In genomic region chr3:135298560-135298959, GRCm38 (mm10) we compare ENCODE assay signal across 12 mouse cellular contexts. TPM values are rescaled to one million over a fixed set of nuclear protein-coding genes. Genes with fewer than 3 reads are reported as not detected.
DNase-seq lines count a peak whose midpoint lies in the region; ATAC-seq and TF ChIP-seq lines count a peak whose summit lies in the region.
"Had no signal": no experiment of that assay in that cellular context is flagged by ENCODE, and none has a peak within 500 bp of the region (broad histone marks: within the 10 kb centered on the region; RNA-seq: fewer than 3 reads in every experiment).

No protein-coding gene starts in this region.

- WGBS in heart, embryonic 12.5 days = 58% methylated on average over 3 of the region's 3 CpGs
- 87% methylated on average over 3 of the region's 3 CpGs for WGBS in kidney, embryonic 15.5 days

- H3K36me3 ChIP-seq in heart, embryonic 12.5 days = no peaks in the 10 kb centered on the region
- H3K36me3 ChIP-seq in myocyte (ENCODE audit: control insufficient read depth, insufficient read depth) = no peaks in the 10 kb centered on the region
- no peaks in the 10 kb centered on the region for H3K36me3 ChIP-seq in kidney, embryonic 15.5 days
- H3K36me3 ChIP-seq: limb, embryonic 15.5 days had no signal

- no peak overlapping the region for H3ac ChIP-seq in myocyte (ENCODE audit: control insufficient read depth, insufficient read length)

- H3K27ac ChIP-seq in heart, embryonic 12.5 days (ENCODE audit: poor library complexity, severe bottlenecking) = no peak overlapping the region
- no peak overlapping the region for H3K27ac ChIP-seq in kidney, embryonic 15.5 days
- H3K27ac ChIP-seq: limb, embryonic 15.5 days had no signal

- H3K4me1 ChIP-seq in heart, embryonic 12.5 days (replicated peaks) = peaks cover 3% of the 10 kb centered on the region
- no peaks in the 10 kb centered on the region for H3K4me1 ChIP-seq in kidney, embryonic 15.5 days
- H3K4me1 ChIP-seq: limb, embryonic 15.5 days had no signal

- ATAC-seq in heart, embryonic 12.5 days (ENCODE audit: insufficient number of reproducible peaks, low FRiP score) = no peak
- no peak for ATAC-seq in kidney, embryonic 15.5 days (replicated peaks; ENCODE audit: low FRiP score)

- TF ChIP-seq POLR2A in myocyte (IDR thresholded peaks at IDR 0.05; ENCODE audit: insufficient read length, low read depth) = no peak

- DNase-seq in heart, adult 18-20 months = peak; percentile 19 to 36
- peak; percentile 64 for DNase-seq in urinary bladder, postnatal 14 days (ENCODE audit: low spot score)
- DNase-seq in urinary bladder, postnatal 10 days (ENCODE audit: low spot score) = no peak
- peak; percentile 69 for DNase-seq in adrenal gland, postnatal 25 days
- DNase-seq in kidney, postnatal 25 days = no peak
- DNase-seq: cerebellum, adult 11 months; kidney, adult 9 months had no signal

- H3K4me3 ChIP-seq in heart, embryonic 12.5 days = no peak overlapping the region
- no peak overlapping the region for H3K4me3 ChIP-seq in myocyte
- no peak overlapping the region for H3K4me3 ChIP-seq in kidney, embryonic 15.5 days (replicated peaks)
- H3K4me3 ChIP-seq: limb, embryonic 15.5 days had no signal

- no peak overlapping the region for H3K4me2 ChIP-seq in heart, embryonic 12.5 days
- H3K4me2 ChIP-seq in myocyte (ENCODE audit: low read depth) = peak overlapping the region; percentile 80
- no peak overlapping the region for H3K4me2 ChIP-seq in kidney, embryonic 15.5 days
- H3K4me2 ChIP-seq: limb, embryonic 15.5 days had no signal

- no peak overlapping the region for H3K9ac ChIP-seq in heart, embryonic 12.5 days
- no peak overlapping the region for H3K9ac ChIP-seq in kidney, embryonic 15.5 days
- H3K9ac ChIP-seq: limb, embryonic 15.5 days had no signal

- H3K9me3 ChIP-seq in heart, embryonic 12.5 days (replicated peaks) = no peaks in the 10 kb centered on the region
- H3K9me3 ChIP-seq in kidney, embryonic 15.5 days (replicated peaks) = no peaks in the 10 kb centered on the region
- H3K9me3 ChIP-seq: limb, embryonic 15.5 days had no signal

- no peaks in the 10 kb centered on the region for H3K79me2 ChIP-seq in myocyte (ENCODE audit: control insufficient read depth, insufficient read depth)

- H3K27me3 ChIP-seq in heart, embryonic 12.5 days (replicated peaks) = no peaks in the 10 kb centered on the region
- no peaks in the 10 kb centered on the region for H3K27me3 ChIP-seq in myocyte (ENCODE audit: control insufficient read depth, insufficient read depth, insufficient read length)
- no peaks in the 10 kb centered on the region for H3K27me3 ChIP-seq in kidney, embryonic 15.5 days
- H3K27me3 ChIP-seq: limb, embryonic 15.5 days had no signal

TF ChIP-seq in myocyte, 11 proteins besides CTCF, POLR2A, EP300 and RAD21:
- no peak for TF ChIP-seq POLR2AphosphoS2 (IDR thresholded peaks at IDR 0.05; ENCODE audit: insufficient read length, low read depth)
- TF ChIP-seq MYOD1 (IDR thresholded peaks at IDR 0.05; ENCODE audit: control insufficient read depth in 1 of 3, insufficient read length in 2 of 3, low read depth in 2 of 3) = peak in 1 of 3 experiments; percentile 11
- TF ChIP-seq MYOG (IDR thresholded peaks at IDR 0.05; ENCODE audit: control insufficient read depth in 1 of 3, insufficient read depth in 1 of 3, insufficient read length in 2 of 3, low read depth in 2 of 3) = no peak
- TF ChIP-seq E2F4 (IDR thresholded peaks at IDR 0.05; ENCODE audit: insufficient read depth) = no peak
- no peak for TF ChIP-seq MAX (IDR thresholded peaks at IDR 0.05; ENCODE audit: low read depth)
- TF ChIP-seq TCF3 (IDR thresholded peaks at IDR 0.05; ENCODE audit: insufficient read length, low read depth) = no peak
TF ChIP-seq in myocyte: peak in this region for 1.

RNA-seq across cellular contexts. Expression of gene Slc9b2, which starts 8.9 kb away (rescaled TPM):
- under 1 TPM; 0.18 to 0.35 TPM for total RNA-seq in heart, adult 18-20 months (2021)
- 0.77 and 0.86 TPM in 2 replicates for polyA plus RNA-seq in heart, embryonic 12.5 days (2016; fragmentation: Nextera tagmentation; extraction: Ambion mirVana)
- total RNA-seq in adrenal gland, postnatal 25 days (2021) = 0.79 and 1.0 TPM in 2 replicates
- 0.29 TPM for polyA plus RNA-seq in myocyte (2012; fragmentation: generic; extraction: Trizol)
- polyA plus RNA-seq in kidney, embryonic 15.5 days (2015; fragmentation: Nextera tagmentation; extraction: Ambion mirVana) = 2.5 and 6.3 TPM in 2 replicates

RNA-seq across cellular contexts. Expression of gene Bdh2, which starts 17.5 kb away (rescaled TPM):
- total RNA-seq in heart, adult 18-20 months (2021) = 1 to 10 TPM; 3.2 to 4.6 TPM
- 2.4 and 3.0 TPM in 2 replicates for polyA plus RNA-seq in heart, embryonic 12.5 days (2016; fragmentation: Nextera tagmentation; extraction: Ambion mirVana)
- 1.3 and 2.0 TPM in 2 replicates for total RNA-seq in adrenal gland, postnatal 25 days (2021)
- 3.9 TPM for polyA plus RNA-seq in myocyte (2012; fragmentation: generic; extraction: Trizol)
- 25.5 and 26.8 TPM in 2 replicates for polyA plus RNA-seq in kidney, embryonic 15.5 days (2015; fragmentation: Nextera tagmentation; extraction: Ambion mirVana)

RNA-seq across cellular contexts. Expression of gene Slc9b1, which starts 49.3 kb away (rescaled TPM):
- under 1 TPM; 0.69 to 0.92 TPM for total RNA-seq in heart, adult 18-20 months (2021)
- polyA plus RNA-seq in heart, embryonic 12.5 days (2016; fragmentation: Nextera tagmentation; extraction: Ambion mirVana) = 0.15 TPM in 1 of 2 replicates, not detected in the other
- 1.2 TPM in 1 of 2 replicates, not detected in the other for total RNA-seq in adrenal gland, postnatal 25 days (2021)
- not detected for polyA plus RNA-seq in myocyte (2012; fragmentation: generic; extraction: Trizol)
- polyA plus RNA-seq in kidney, embryonic 15.5 days (2015; fragmentation: Nextera tagmentation; extraction: Ambion mirVana) = 0.42 TPM in 1 of 2 replicates, not detected in the other
- polyA plus RNA-seq: heart, embryonic 14.5 days; limb, embryonic 15.5 days had no signal

Comparison
In these comparisons a context has a peak if more than half of its experiments do, and no peak if none do; other contexts are left out.
1. DNase-seq: peak in heart, adult 18-20 months (2 of 2), urinary bladder, postnatal 14 days (single experiment) and adrenal gland, postnatal 25 days (single experiment); none in urinary bladder, postnatal 10 days (single experiment) and kidney, postnatal 25 days (0 of 2).